Mouse (Mus musculus) lung, adult 2 months (tissue): ENCODE measurements around the gene Zbed6.

ENCODE experiments used
- CTCF ChIP-seq: fragments of 200-500 bp; IDR thresholded peaks from 2 replicates; pipeline ENCODE4 v1.5.1; 2011; ENCODE audit warnings: mild to moderate bottlenecking, low read length, control low read depth; ENCODE audit not compliant: insufficient read depth
- POLR2A ChIP-seq: fragments of 200-500 bp; IDR thresholded peaks from 2 replicates; pipeline ENCODE4 v1.6.1; 2011; ENCODE audit warnings: low read depth, mild to moderate bottlenecking, control low read depth, low read length, borderline replicate concordance; ENCODE audit errors: extremely low read depth

- TF ChIP-seq CTCF: no peak
- no peak for TF ChIP-seq POLR2A
These were observed 46.9 kb downstream of the Zbed6 start for GRCm38 (mm10) chr1:133613817-133614216.
